Mouse (Mus musculus) ovary, postnatal 14 days (tissue): ENCODE measurements around the gene Plekha5.

Experiments used
- DNase-seq: peaks from one replicate; pipeline ENCODE4 v3.0.0; 2022; ENCODE audit warnings: low spot score

The Plekha5 gene

GRCm38 (mm10) chr6:140455851-140456250 is 32.0 kb downstream of the Plekha5 start:
- DNase-seq = no peak

GRCm38 (mm10) chr6:140456393-140457163 is 32.7 kb downstream of the Plekha5 start:
- DNase-seq = no peak

- DNase-seq = no peak
Measured at GRCm38 (mm10) chr6:140460398-140460797, 36.5 kb downstream of the Plekha5 start.

- no peak for DNase-seq
Measured at GRCm38 (mm10) chr6:140464818-140465217, 41.0 kb downstream of the Plekha5 start.

GRCm38 (mm10) chr6:140465946-140466646 is 42.2 kb downstream of the Plekha5 start:
- no peak for DNase-seq

- no peak for DNase-seq
Measured at GRCm38 (mm10) chr6:140466841-140467240, 43.0 kb downstream of the Plekha5 start.

- DNase-seq = no peak
Measured at GRCm38 (mm10) chr6:140467851-140468250, 44.0 kb downstream of the Plekha5 start.

- DNase-seq = no peak
Measured at GRCm38 (mm10) chr6:140469791-140470190, 45.9 kb downstream of the Plekha5 start.

- DNase-seq = no peak
Measured at GRCm38 (mm10) chr6:140471751-140472150, 47.9 kb downstream of the Plekha5 start.

- DNase-seq = peak; percentile 25
Measured at GRCm38 (mm10) chr6:140472345-140472744, 48.5 kb downstream of the Plekha5 start.

GRCm38 (mm10) chr6:140475393-140476087 is 51.7 kb downstream of the Plekha5 start:
- DNase-seq = no peak

- DNase-seq = no peak
Measured at GRCm38 (mm10) chr6:140476981-140477380, 53.1 kb downstream of the Plekha5 start.

- no peak for DNase-seq
Measured at GRCm38 (mm10) chr6:140478031-140478430, 54.2 kb downstream of the Plekha5 start.

- DNase-seq = no peak
Measured at GRCm38 (mm10) chr6:140478943-140479342, 55.1 kb downstream of the Plekha5 start.

GRCm38 (mm10) chr6:140480425-140481081 is 56.7 kb downstream of the Plekha5 start:
- no peak for DNase-seq

- DNase-seq = peak; percentile 22
Measured at GRCm38 (mm10) chr6:140481701-140482460, 58.0 kb downstream of the Plekha5 start.

GRCm38 (mm10) chr6:140484170-140484569 is 60.3 kb downstream of the Plekha5 start:
- DNase-seq = no peak

GRCm38 (mm10) chr6:140485636-140486035 is 61.8 kb downstream of the Plekha5 start:
- DNase-seq = no peak

- no peak for DNase-seq
Measured at GRCm38 (mm10) chr6:140486685-140487084, 62.8 kb downstream of the Plekha5 start.

GRCm38 (mm10) chr6:140487489-140487888 is 63.6 kb downstream of the Plekha5 start:
- DNase-seq = no peak

- no peak for DNase-seq
Measured at GRCm38 (mm10) chr6:140488673-140489072, 64.8 kb downstream of the Plekha5 start.
